8 mouse cellular contexts compared by ENCODE assay signal in genomic region chr5:151393821-151394662, GRCm38 (mm10). TPM values are rescaled to one million over a fixed set of nuclear protein-coding genes. Genes with fewer than 3 reads are reported as not detected.
DNase-seq lines count a peak whose midpoint lies in the region; ATAC-seq and TF ChIP-seq lines count a peak whose summit lies in the region.

No protein-coding gene starts in this region.

- no peaks in the 10 kb centered on the region for H3K4me1 ChIP-seq in embryonic facial prominence, embryonic 13.5 days
- H3K4me1 ChIP-seq in neural tube, embryonic 13.5 days (replicated peaks) = 0 out of 2 replicates have a peak, but pooled peaks cover 10% of the 10 kb centered on the region

- no peak overlapping the region for H3K9ac ChIP-seq in embryonic facial prominence, embryonic 13.5 days
- H3K9ac ChIP-seq in neural tube, embryonic 13.5 days = no peak overlapping the region

- no peaks in the 10 kb centered on the region for H3K9me3 ChIP-seq in embryonic facial prominence, embryonic 13.5 days
- H3K9me3 ChIP-seq in neural tube, embryonic 13.5 days = no peaks in the 10 kb centered on the region

- no peak overlapping the region for H3K4me3 ChIP-seq in left cerebral cortex, adult 2 months
- no peak overlapping the region for H3K4me3 ChIP-seq in embryonic facial prominence, embryonic 13.5 days
- no peak overlapping the region for H3K4me3 ChIP-seq in neural tube, embryonic 13.5 days

- no peak for TF ChIP-seq CTCF in left cerebral cortex, adult 2 months (IDR thresholded peaks at IDR 0.05)

- no peak for ATAC-seq in embryonic facial prominence, embryonic 13.5 days (ENCODE audit: insufficient number of reproducible peaks, insufficient read depth, low FRiP score, low TSS enrichment, low read depth)
- ATAC-seq in neural tube, embryonic 13.5 days (ENCODE audit: low read depth) = peak; percentile 71

- DNase-seq in left cerebral cortex, adult 2 months (ENCODE audit: extremely low spot score in 1 of 2, low spot score in 2 of 2) = no peak
- no peak for DNase-seq in left cerebral cortex, adult 8-10 months (ENCODE audit: low spot score in 2 of 2)
- DNase-seq in heart, postnatal 36 days = peak; percentile 3 to 16
- DNase-seq in thymus, postnatal 4 days = no peak
- no peak for DNase-seq in c-Kit-positive CD71-positive TER-119-positive erythroid progenitor cells, embryonic 14.5 days (ENCODE audit: low spot score)
- no peak for DNase-seq in left cerebral cortex, postnatal 14 days (ENCODE audit: low spot score in 2 of 2)

- 42% methylated on average over 7 of the region's 7 CpGs for WGBS in embryonic facial prominence, embryonic 13.5 days
- 42% methylated on average over 7 of the region's 7 CpGs for WGBS in neural tube, embryonic 13.5 days

- intact Hi-C loops in left cerebral cortex, adult 2 months (cut with DNase I) = no loop called here
- intact Hi-C loops in heart, postnatal 36 days (cut with DNase I) = no loop called here
- intact Hi-C loops in left cerebral cortex, postnatal 14 days (cut with DNase I) = no loop called here

- H3K27me3 ChIP-seq in embryonic facial prominence, embryonic 13.5 days = no peaks in the 10 kb centered on the region
- H3K27me3 ChIP-seq in neural tube, embryonic 13.5 days = no peaks in the 10 kb centered on the region

- no peak overlapping the region for H3K4me2 ChIP-seq in embryonic facial prominence, embryonic 13.5 days
- no peak overlapping the region for H3K4me2 ChIP-seq in neural tube, embryonic 13.5 days

- H3K36me3 ChIP-seq in embryonic facial prominence, embryonic 13.5 days = no peaks in the 10 kb centered on the region
- no peaks in the 10 kb centered on the region for H3K36me3 ChIP-seq in neural tube, embryonic 13.5 days

- H3K27ac ChIP-seq in left cerebral cortex, adult 2 months = peak overlapping the region; percentile 85
- H3K27ac ChIP-seq in embryonic facial prominence, embryonic 13.5 days = peak overlapping the region; percentile 66
- H3K27ac ChIP-seq in neural tube, embryonic 13.5 days (replicated peaks) = peak overlapping the region; percentile 59

RNA-seq across cellular contexts. Expression of gene Gm42906, which starts 33.9 kb away (rescaled TPM):
- not detected for total RNA-seq in left cerebral cortex, adult 2 months (2021)
- not detected for total RNA-seq in left cerebral cortex, adult 8-10 months (2022)
- not detected in 2 replicates for polyA plus RNA-seq in embryonic facial prominence, embryonic 13.5 days (2015; fragmentation: Nextera tagmentation; extraction: Ambion mirVana)
- 1 to 10 TPM; 2.8 to 4.4 TPM for total RNA-seq in heart, postnatal 36 days (2021)
- not detected in 2 replicates for polyA plus RNA-seq in neural tube, embryonic 13.5 days (2015; fragmentation: Nextera tagmentation; extraction: Ambion mirVana)
- total RNA-seq in left cerebral cortex, postnatal 14 days (2021) = 1 to 10 TPM in 1 of 2 experiments, not detected in 1; 1.6 TPM

Comparison
In these comparisons a context has a peak if more than half of its experiments do, and no peak if none do; other contexts are left out.
1. DNase-seq: peak in heart, postnatal 36 days (2 of 2); none in left cerebral cortex, adult 2 months (0 of 2), left cerebral cortex, adult 8-10 months (0 of 2), thymus, postnatal 4 days (single experiment), c-Kit-positive CD71-positive TER-119-positive erythroid progenitor cells, embryonic 14.5 days (single experiment) and left cerebral cortex, postnatal 14 days (0 of 2).
2. Peak in every context shown above with its lines, with median percentiles within 50 percentile points of each other: H3K27ac ChIP-seq.